Mouse (Mus musculus): Measurements from ENCODE around the gene Gm5089.
"Not testable (repeated sequence)": the region's sequence is repeated elsewhere in the genome, so short reads cannot be mapped to it uniquely, and the experiment has no call there.

GRCm38 (mm10) chr14:122463734-122464341 is 12.9 kb upstream of the Gm5089 start:
- TF ChIP-seq EP300 (optimal IDR thresholded peaks at IDR 0.05); CTCF (IDR thresholded peaks at IDR 0.05; ENCODE audit: low read depth): not testable (repeated sequence)
